Mouse (Mus musculus) bone marrow, adult 2 months (tissue): ENCODE results near the gene Morf4l1.

Source experiments
- CTCF ChIP-seq: fragments of 200-500 bp; IDR thresholded peaks from 2 replicates; pipeline ENCODE4 v1.5.1; 2011; ENCODE audit warnings: low read length, control low read depth; ENCODE audit not compliant: control insufficient read depth, insufficient read depth
- POLR2A ChIP-seq: fragments of 200-500 bp; IDR thresholded peaks from 2 replicates; pipeline ENCODE4 v1.6.1; 2011; ENCODE audit warnings: low read depth, mild to moderate bottlenecking, control low read depth, low read length, borderline replicate concordance; ENCODE audit not compliant: control insufficient read depth

DNA sequence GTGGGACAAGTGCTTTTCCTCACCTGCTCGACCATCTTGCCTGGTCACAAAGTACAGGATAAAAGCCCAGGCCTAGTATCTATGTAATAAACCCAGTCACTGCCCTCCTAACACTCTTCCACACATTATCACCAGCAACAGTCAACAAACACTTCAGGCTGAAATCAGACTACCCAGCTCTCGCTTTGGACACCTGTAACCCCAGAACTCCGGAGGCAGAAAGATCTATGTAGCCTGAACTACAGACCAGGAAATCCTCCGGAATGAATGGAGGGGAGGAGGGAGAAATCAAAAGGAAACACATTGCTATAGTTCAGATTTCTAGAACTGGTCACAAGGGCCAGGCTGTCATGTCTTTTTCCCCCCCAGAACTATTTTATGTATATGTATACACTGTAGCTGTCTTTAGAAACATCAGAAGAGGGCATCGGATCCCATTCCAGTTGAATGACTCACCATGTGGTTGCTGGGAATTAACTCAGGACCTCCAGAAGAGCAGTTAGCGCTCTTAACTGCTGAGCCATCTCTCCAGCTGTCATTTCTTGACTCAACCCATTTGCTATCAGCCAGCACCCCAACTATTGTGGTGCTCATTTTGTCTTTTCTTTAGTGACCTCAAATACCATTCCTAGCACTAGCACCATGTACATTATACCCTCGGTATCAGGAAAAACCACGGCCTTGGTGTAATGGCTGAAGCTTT, 29.7 kb downstream of the Morf4l1 start:
- TF ChIP-seq CTCF: no peak
- no peak for TF ChIP-seq POLR2A
